In the genomic region with DNA sequence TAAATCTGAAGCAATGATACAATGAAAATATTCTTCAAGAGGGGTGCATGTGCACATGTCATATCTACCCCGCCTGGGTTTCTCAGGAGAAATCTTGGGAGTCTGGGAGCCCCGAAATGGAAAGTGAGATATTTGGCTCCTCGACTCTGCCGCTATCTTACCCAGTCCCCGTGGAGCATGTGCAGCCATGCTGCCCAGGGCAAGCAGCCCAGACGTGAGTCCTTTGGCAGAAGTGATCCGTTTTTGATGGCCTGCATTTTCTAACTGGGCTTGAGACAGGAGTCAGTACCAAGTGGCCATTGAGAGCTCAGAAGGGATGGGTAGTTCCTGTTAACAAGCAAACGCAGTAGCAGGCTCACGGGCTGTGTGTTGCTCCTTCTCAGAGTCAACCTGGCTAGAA, we compare ENCODE assay signal across 28 mouse cellular contexts.
DNase-seq lines count a peak whose midpoint lies in the region; ATAC-seq and TF ChIP-seq lines count a peak whose summit lies in the region.
"Had no signal": no experiment of that assay in that cellular context is flagged by ENCODE, and none has a peak within 500 bp of the region (broad histone marks: within the 10 kb centered on the region; RNA-seq: fewer than 3 reads in every experiment).

No protein-coding gene starts in this region.

- H3K36me3 ChIP-seq in heart, adult 2 months (ENCODE audit: control insufficient read depth, insufficient read depth, low read length), result no peaks in the 10 kb centered on the region
- no peaks in the 10 kb centered on the region for H3K36me3 ChIP-seq in heart, embryonic 11.5 days (ENCODE audit: control insufficient read depth, insufficient read depth, low read length)
- H3K36me3 ChIP-seq: forebrain, embryonic 12.5 days; G1E; hindbrain, embryonic 10.5 days; hindbrain, embryonic 15.5 days; liver, embryonic 13.5 days; midbrain, embryonic 13.5 days; neural tube, embryonic 13.5 days had no signal

- H3K79me2 ChIP-seq in heart, adult 2 months (replicated peaks; ENCODE audit: control insufficient read depth, insufficient read depth, low read length), result no peaks in the 10 kb centered on the region; the same call in 1 of the 2 replicates

- H3K4me2 ChIP-seq in heart, embryonic 11.5 days, result no peak overlapping the region
- H3K4me2 ChIP-seq: forebrain, embryonic 12.5 days; hindbrain, embryonic 15.5 days; liver, embryonic 13.5 days; midbrain, embryonic 13.5 days; neural tube, embryonic 13.5 days had no signal

- intact Hi-C loops in heart, adult 2 months (cut with DNase I), result loop anchor here (10.0 kb wide), 1 partner anchor 83 kb away; no protein-coding TSS in a partner anchor
- intact Hi-C loops in heart, postnatal 36 days (cut with DNase I), result no loop called here

- no peaks in the 10 kb centered on the region for H3K27me3 ChIP-seq in heart, adult 2 months (ENCODE audit: control insufficient read depth, insufficient read depth, low read length)
- H3K27me3 ChIP-seq in heart, embryonic 11.5 days (ENCODE audit: control insufficient read depth, insufficient read depth, low read length), result no peaks in the 10 kb centered on the region
- H3K27me3 ChIP-seq: forebrain, embryonic 12.5 days; hindbrain, embryonic 15.5 days; liver, embryonic 13.5 days; midbrain, embryonic 13.5 days; neural tube, embryonic 13.5 days had no signal

- peak; percentile 64; the same call in 1 of the 2 replicates for TF ChIP-seq EP300 in heart, adult 2 months (IDR thresholded peaks at IDR 0.05; ENCODE audit: insufficient read depth, low read depth, low read length)

- H3K4me3 ChIP-seq in heart, adult 2 months, result no peak overlapping the region
- no peak overlapping the region for H3K4me3 ChIP-seq in heart, embryonic 11.5 days (ENCODE audit: low read depth, low read length)
- H3K4me3 ChIP-seq: erythroblast, embryonic 14.5 days; forebrain, embryonic 12.5 days; hindbrain, embryonic 10.5 days; hindbrain, embryonic 15.5 days; layer of hippocampus, adult 2 months; left cerebral cortex, adult 2 months; liver, embryonic 13.5 days; midbrain, embryonic 13.5 days; neural tube, embryonic 13.5 days had no signal

- no peak for TF ChIP-seq POLR2A in heart, adult 2 months (IDR thresholded peaks at IDR 0.05; ENCODE audit: insufficient read depth, low read depth, low read length)

- no peaks in the 10 kb centered on the region for H3K9me3 ChIP-seq in heart, embryonic 11.5 days (replicated peaks; ENCODE audit: control insufficient read depth, low read length)
- H3K9me3 ChIP-seq: forebrain, embryonic 12.5 days; hindbrain, embryonic 10.5 days; hindbrain, embryonic 15.5 days; midbrain, embryonic 13.5 days; neural tube, embryonic 13.5 days had no signal

- H3K27ac ChIP-seq in heart, adult 2 months, result no peak overlapping the region
- no peak overlapping the region for H3K27ac ChIP-seq in heart, embryonic 11.5 days (ENCODE audit: low read depth, low read length)
- H3K27ac ChIP-seq: forebrain, embryonic 12.5 days; hindbrain, embryonic 10.5 days; hindbrain, embryonic 15.5 days; layer of hippocampus, adult 2 months; left cerebral cortex, adult 2 months; liver, embryonic 13.5 days; macrophage; midbrain, embryonic 13.5 days; neural tube, embryonic 13.5 days had no signal

- peak; percentile 50 for DNase-seq in adrenal gland, postnatal 10 days
- DNase-seq in adrenal gland, adult 18-20 months (ENCODE audit: low spot score in 2 of 2), result no peak
- DNase-seq in cerebellum, postnatal 25 days, result peak; percentile 29 to 47
- DNase-seq in cerebellum, postnatal 4 days (ENCODE audit: low spot score in 2 of 2), result no peak
- DNase-seq in heart, adult 2 months, result peak; percentile 54 to 77
- DNase-seq in heart, postnatal 36 days, result peak; percentile 36 to 48
- DNase-seq in kidney, postnatal 36 days, result no peak
- DNase-seq: forebrain, postnatal 0 days; gastrocnemius, postnatal 14 days; kidney, adult 11 months; kidney, postnatal 25 days; liver, embryonic 13.5 days; lung, adult 18-20 months; thymus, adult 2 months; thymus, postnatal 36 days had no signal

- no peaks in the 10 kb centered on the region; the same call in 1 of the 2 replicates for H3K4me1 ChIP-seq in heart, adult 2 months (ENCODE audit: control insufficient read depth, insufficient read depth, low read length)
- H3K4me1 ChIP-seq in heart, embryonic 11.5 days (ENCODE audit: control insufficient read depth, insufficient read depth, low read length), result peaks cover 4% of the 10 kb centered on the region; the same call in 1 of the 2 replicates
- H3K4me1 ChIP-seq: forebrain, embryonic 12.5 days; hindbrain, embryonic 15.5 days; liver, embryonic 13.5 days; midbrain, embryonic 13.5 days had no signal

- H3K9ac ChIP-seq in heart, adult 2 months (ENCODE audit: low read depth, low read length), result no peak overlapping the region
- no peak overlapping the region for H3K9ac ChIP-seq in heart, embryonic 11.5 days (ENCODE audit: low read depth, low read length)
- H3K9ac ChIP-seq: forebrain, embryonic 12.5 days; forebrain, postnatal 0 days; hindbrain, embryonic 15.5 days; liver, embryonic 13.5 days; midbrain, embryonic 13.5 days; neural tube, embryonic 13.5 days had no signal

- ATAC-seq in heart, embryonic 11.5 days (replicated peaks; ENCODE audit: insufficient number of reproducible peaks, low FRiP score, low TSS enrichment), result no peak
- ATAC-seq: forebrain, postnatal 0 days; inflammation-experienced regulatory T-cells, adult 6 months; lung, postnatal 0 days; midbrain, embryonic 13.5 days had no signal

- 48% methylated on average over 9 of the region's 9 CpGs for WGBS in heart, adult 2 months
- 85% methylated on average over 9 of the region's 9 CpGs for WGBS in heart, embryonic 11.5 days (ENCODE audit: insufficient replicate concordance)

- no peak for TF ChIP-seq CTCF in heart, adult 2 months (IDR thresholded peaks at IDR 0.05)

Comparison
In these comparisons a context has a peak if more than half of its experiments do, and no peak if none do; other contexts are left out.
1. DNase-seq: peak in adrenal gland, postnatal 10 days (single experiment), cerebellum, postnatal 25 days (2 of 2), heart, adult 2 months (2 of 2) and heart, postnatal 36 days (2 of 2); none in adrenal gland, adult 18-20 months (0 of 2), cerebellum, postnatal 4 days (0 of 2) and kidney, postnatal 36 days (0 of 2).